Mouse (Mus musculus) hindbrain, embryonic 15.5 days (tissue): ENCODE results near the gene Arhgef19. TPM values are rescaled to one million over a fixed set of nuclear protein-coding genes. Genes with fewer than 3 reads are reported as not detected.
A peak's percentile ranks its signal among the peaks of the same experiment; 100 is the strongest.

Experiments
- ATAC-seq: fragments of 200-750 bp; cut with Nextera tagmentation; 2 replicates; pipeline ENCODE4 v1.8.0; 2017; ENCODE audit warnings: low read depth, moderate number of reproducible peaks, moderate TSS enrichment; ENCODE audit not compliant: low FRiP score
- H3K27ac ChIP-seq: fragments of 300-500 bp; sonication (generic); replicated peaks from 2 replicates; pipeline ENCODE4 v1.5.1; 2015; ENCODE audit warnings: mild to moderate bottlenecking, inconsistent platforms
- H3K27me3 ChIP-seq: fragments of 300-500 bp; sonication (generic); 2 replicates; pipeline ENCODE4 v1.6.1; 2015; ENCODE audit warnings: control low read depth, inconsistent platforms
- H3K36me3 ChIP-seq: fragments of 300-500 bp; sonication (generic); 2 replicates; pipeline ENCODE4 v1.6.1; 2015; ENCODE audit warnings: control low read depth, inconsistent platforms
- H3K4me1 ChIP-seq: fragments of 300-500 bp; sonication (generic); replicated peaks from 2 replicates; pipeline ENCODE4 v1.6.1; 2015; ENCODE audit warnings: control low read depth, inconsistent platforms
- H3K4me2 ChIP-seq: fragments of 300-500 bp; sonication (generic); 2 replicates; pipeline ENCODE4 v1.6.1; 2015; ENCODE audit warnings: moderate library complexity, mild to moderate bottlenecking, inconsistent platforms
- H3K4me3 ChIP-seq: fragments of 300-500 bp; sonication (generic); 2 replicates; pipeline ENCODE4 v1.5.1; 2015; ENCODE audit warnings: mild to moderate bottlenecking, inconsistent platforms
- H3K9ac ChIP-seq: fragments of 300-500 bp; sonication (generic); 2 replicates; pipeline ENCODE4 v1.6.1; 2015; ENCODE audit warnings: inconsistent platforms
- H3K9me3 ChIP-seq: fragments of 300-500 bp; sonication (generic); 2 replicates; pipeline ENCODE4 v1.6.1; 2016; ENCODE audit warnings: control low read depth, inconsistent platforms
- WGBS: fragments of 180-500 bp; shearing (Covaris S2); methylation state at CpG from one replicate; pipeline ENCODE4 v1.1.7; 2015; 5-methylcytosine and 5-hydroxymethylcytosine counted together
- polyA plus RNA-seq: library from polyadenylated mRNA; unstranded; fragments of >200 nt; fragmentation: Nextera tagmentation; extraction: Ambion mirVana; gene quantifications from 2 replicates; pipeline ENCODE4 v1.2.1, GENCODE M21; 2015

Gene Arhgef19
- polyA plus RNA-seq, 1 experiment from 2014 or later, result 1.5 TPM

GRCm38 (mm10) chr4:141291571-141292375 is 52.5 kb downstream of the Arhgef19 start:
- 2% methylated on average over 46 of the region's 47 CpGs for WGBS
- H3K4me3 ChIP-seq, result peak overlapping the region; percentile 40
- peaks cover 49% of the 10 kb centered on the region for H3K27me3 ChIP-seq
- no peak overlapping the region for H3K27ac ChIP-seq
- peak overlapping the region; percentile 91 for H3K4me2 ChIP-seq
- H3K36me3 ChIP-seq, result no peaks in the 10 kb centered on the region
- ATAC-seq, result peak; percentile 39; the same call in 1 of the 2 replicates
- H3K9me3 ChIP-seq, result no peaks in the 10 kb centered on the region
- peak overlapping the region; percentile 29; the same call in 1 of the 2 replicates for H3K9ac ChIP-seq
- peaks cover 29% of the 10 kb centered on the region for H3K4me1 ChIP-seq

- H3K4me3 ChIP-seq, result no peak overlapping the region
- H3K9me3 ChIP-seq, result no peaks in the 10 kb centered on the region
- 0 out of 2 replicates have a peak overlapping the region, but pooled peaks have one; percentile 3 for H3K4me2 ChIP-seq
- no peak overlapping the region for H3K9ac ChIP-seq
- no peak overlapping the region for H3K27ac ChIP-seq
- ATAC-seq, result no peak
- peaks cover 50% of the 10 kb centered on the region for H3K27me3 ChIP-seq
- 9% methylated on average over 9 of the region's 15 CpGs for whole genome bisulfite sequencing
- H3K36me3 ChIP-seq, result no peaks in the 10 kb centered on the region
- H3K4me1 ChIP-seq, result peaks cover 13% of the 10 kb centered on the region
These were observed 56.5 kb downstream of the Arhgef19 start for GRCm38 (mm10) chr4:141295774-141296186.

- H3K27ac ChIP-seq, result no peak overlapping the region
- H3K9ac ChIP-seq, result no peak overlapping the region
- no peak overlapping the region for H3K4me3 ChIP-seq
- no peak for ATAC-seq
- H3K9me3 ChIP-seq, result no peaks in the 10 kb centered on the region
- H3K4me1 ChIP-seq, result peaks cover 18% of the 10 kb centered on the region
- no peak overlapping the region for H3K4me2 ChIP-seq
- WGBS, result 73% methylated on average over 7 of the region's 7 CpGs
- H3K36me3 ChIP-seq, result no peaks in the 10 kb centered on the region
- H3K27me3 ChIP-seq, result peaks cover 44% of the 10 kb centered on the region
These were observed 58.6 kb downstream of the Arhgef19 start for GRCm38 (mm10) chr4:141297934-141298333.

- Histone ChIP-seq H3K27me3 (peaks cover 40% of the 10 kb centered on the region), H3K36me3 (no peaks in the 10 kb centered on the region), H3K9ac (no peak overlapping the region), H3K4me2 (no peak overlapping the region), H3K4me3 (no peak overlapping the region), H3K9me3 (no peaks in the 10 kb centered on the region), H3K27ac (no peak overlapping the region), H3K4me1 (peaks cover 18% of the 10 kb centered on the region)
- ATAC-seq, result no peak
- 65% methylated on average over 13 of the region's 13 CpGs for WGBS
These were observed 60.1 kb downstream of the Arhgef19 start for GRCm38 (mm10) chr4:141299356-141299755.

GRCm38 (mm10) chr4:141300196-141300595 is 60.9 kb downstream of the Arhgef19 start:
- Histone ChIP-seq H3K4me1 (peaks cover 18% of the 10 kb centered on the region), H3K27me3 (peaks cover 38% of the 10 kb centered on the region), H3K4me2 (no peak overlapping the region), H3K4me3 (no peak overlapping the region), H3K9ac (no peak overlapping the region), H3K27ac (no peak overlapping the region), H3K36me3 (no peaks in the 10 kb centered on the region), H3K9me3 (no peaks in the 10 kb centered on the region)
- WGBS, result 72% methylated on average over 4 of the region's 4 CpGs
- no peak for ATAC-seq

GRCm38 (mm10) chr4:141301116-141301553 is 61.8 kb downstream of the Arhgef19 start, which contains the start of gene Epha2:
Gene Epha2, plus strand, starts transcription at chr4:141301240.
- Histone ChIP-seq H3K9ac (peak within 1 kb of the TSS; percentile 44), H3K27ac (no peak within 1 kb of the TSS), H3K36me3 (no peaks in the 10 kb centered on the region), H3K4me2 (peak within 1 kb of the TSS; percentile 99), H3K27me3 (peaks cover 32% of the 10 kb centered on the region), H3K4me1 (peaks cover 17% of the 10 kb centered on the region), H3K4me3 (peak within 1 kb of the TSS; percentile 66), H3K9me3 (no peaks in the 10 kb centered on the region)
- peak; percentile 63 for ATAC-seq
- WGBS, result under 1% methylated on average over 33 of the region's 35 CpGs

GRCm38 (mm10) chr4:141301591-141302427 is 62.5 kb downstream of the Arhgef19 start:
- Histone ChIP-seq H3K36me3 (no peaks in the 10 kb centered on the region), H3K9ac (peak overlapping the region; percentile 44), H3K4me3 (peak overlapping the region; percentile 66), H3K4me1 (peaks cover 23% of the 10 kb centered on the region), H3K27ac (no peak overlapping the region), H3K9me3 (no peaks in the 10 kb centered on the region), H3K27me3 (peaks cover 32% of the 10 kb centered on the region), H3K4me2 (peak overlapping the region; percentile 99)
- ATAC-seq, result no peak
- under 1% methylated on average over 51 of the region's 51 CpGs for WGBS

GRCm38 (mm10) chr4:141302428-141303401 is 63.4 kb downstream of the Arhgef19 start:
- Histone ChIP-seq H3K9me3 (no peaks in the 10 kb centered on the region), H3K27me3 (peaks cover 24% of the 10 kb centered on the region), H3K4me3 (peak overlapping the region; percentile 66), H3K36me3 (no peaks in the 10 kb centered on the region), H3K9ac (no peak overlapping the region), H3K4me2 (peak overlapping the region; percentile 99), H3K4me1 (peaks cover 23% of the 10 kb centered on the region), H3K27ac (no peak overlapping the region)
- WGBS, result 13% methylated on average over 27 of the region's 27 CpGs
- ATAC-seq, result no peak

- peak overlapping the region; percentile 6; the same call in 1 of the 2 replicates for H3K4me2 ChIP-seq
- H3K27ac ChIP-seq, result no peak overlapping the region
- H3K36me3 ChIP-seq, result no peaks in the 10 kb centered on the region
- no peak overlapping the region for H3K4me3 ChIP-seq
- peaks cover 23% of the 10 kb centered on the region for H3K4me1 ChIP-seq
- H3K9me3 ChIP-seq, result no peaks in the 10 kb centered on the region
- peaks cover 22% of the 10 kb centered on the region for H3K27me3 ChIP-seq
- 52% methylated on average over 7 of the region's 7 CpGs for WGBS
- no peak overlapping the region for H3K9ac ChIP-seq
- ATAC-seq, result no peak
These were observed 64.3 kb downstream of the Arhgef19 start for GRCm38 (mm10) chr4:141303402-141304222.

- WGBS, result 81% methylated on average over 4 of the region's 4 CpGs
- Histone ChIP-seq H3K4me1 (peaks cover 23% of the 10 kb centered on the region), H3K36me3 (no peaks in the 10 kb centered on the region), H3K4me2 (no peak overlapping the region), H3K4me3 (no peak overlapping the region), H3K27ac (no peak overlapping the region), H3K9ac (no peak overlapping the region), H3K9me3 (no peaks in the 10 kb centered on the region), H3K27me3 (peaks cover 22% of the 10 kb centered on the region)
- ATAC-seq, result no peak
These were observed 64.9 kb downstream of the Arhgef19 start for GRCm38 (mm10) chr4:141304223-141304611.
